Mouse (Mus musculus) cerebellum, postnatal 14 days (tissue): Measurements from ENCODE around the gene E130309D02Rik.

Experiments used
- DNase-seq, 2 experiments: peaks; one replicate each; pipeline ENCODE4 v3.0.0; 2021; ENCODE audit warnings: mixed read lengths in 2 of 2

Gene E130309D02Rik

GRCm38 (mm10) chr5:143266794-143267193 is 48.4 kb downstream of the E130309D02Rik start:
- no peak for DNase-seq

GRCm38 (mm10) chr5:143265409-143265808 is 49.8 kb downstream of the E130309D02Rik start:
- DNase-seq: no peak

- peak in 1 of 2 experiments; percentile 58 for DNase-seq
Observed at GRCm38 (mm10) chr5:143264689-143265088, 50.5 kb downstream of the E130309D02Rik start.

GRCm38 (mm10) chr5:143261636-143262035 is 53.5 kb downstream of the E130309D02Rik start:
- no peak for DNase-seq

GRCm38 (mm10) chr5:143255802-143256201 is 59.4 kb downstream of the E130309D02Rik start:
- no peak for DNase-seq

GRCm38 (mm10) chr5:143255131-143255519 is 60.0 kb downstream of the E130309D02Rik start:
- DNase-seq: no peak

- DNase-seq: peak; percentile 62 to 63
Observed at GRCm38 (mm10) chr5:143254487-143255130, 60.6 kb downstream of the E130309D02Rik start.

GRCm38 (mm10) chr5:143253881-143254486 is 61.2 kb downstream of the E130309D02Rik start:
- DNase-seq: peak; percentile 70 to 76

GRCm38 (mm10) chr5:143253186-143253880 is 61.8 kb downstream of the E130309D02Rik start:
- DNase-seq: peak; percentile 68 to 74

- no peak for DNase-seq
Observed at GRCm38 (mm10) chr5:143252791-143253185, 62.4 kb downstream of the E130309D02Rik start.

- DNase-seq: no peak
Observed at GRCm38 (mm10) chr5:143252039-143252438, 63.1 kb downstream of the E130309D02Rik start.
